Mouse (Mus musculus) midbrain, embryonic 12.5 days (tissue): ENCODE measurements at regions not wholly inside any gene's neighbourhood (a gene's known extent, or its start where the extent isn't known, plus 50 kb on each side); places are given as distances from the start of the nearest gene placed in this dataset.

Experiments used
- ATAC-seq: fragments of 200-750 bp; cut with Nextera tagmentation; 2 replicates; pipeline ENCODE4 v1.8.0; 2017; ENCODE audit warnings: low read depth, moderate TSS enrichment, moderate library complexity; ENCODE audit not compliant: low FRiP score
- H3K27ac ChIP-seq: fragments of 300-500 bp; sonication (generic); replicated peaks from 2 replicates; pipeline ENCODE4 v1.5.1; 2016; ENCODE audit warnings: mild to moderate bottlenecking
- H3K27me3 ChIP-seq: fragments of 300-500 bp; sonication (generic); 2 replicates; pipeline ENCODE4 v1.6.1; 2016; ENCODE audit warnings: mild to moderate bottlenecking
- H3K36me3 ChIP-seq: fragments of 300-500 bp; sonication (generic); 2 replicates; pipeline ENCODE4 v1.6.1; 2016
- H3K4me1 ChIP-seq: fragments of 300-500 bp; sonication (generic); 2 replicates; pipeline ENCODE4 v1.6.1; 2016
- H3K4me2 ChIP-seq: fragments of 300-500 bp; sonication (generic); replicated peaks from 2 replicates; pipeline ENCODE4 v1.6.1; 2016; ENCODE audit warnings: mild to moderate bottlenecking, moderate library complexity
- H3K4me3 ChIP-seq: fragments of 300-500 bp; sonication (generic); 2 replicates; pipeline ENCODE4 v1.5.1; 2016; ENCODE audit warnings: mild to moderate bottlenecking
- H3K9ac ChIP-seq: fragments of 300-500 bp; sonication (generic); replicated peaks from 2 replicates; pipeline ENCODE4 v1.6.1; 2016; ENCODE audit warnings: mild to moderate bottlenecking, moderate library complexity
- H3K9me3 ChIP-seq: fragments of 300-500 bp; sonication (generic); 2 replicates; pipeline ENCODE4 v1.6.1; 2016; ENCODE audit warnings: mild to moderate bottlenecking
- WGBS: fragments of 180-500 bp; shearing (Covaris S2); methylation state at CpG from one replicate; pipeline ENCODE4 v1.1.7; 2016; 5-methylcytosine and 5-hydroxymethylcytosine counted together

DNA sequence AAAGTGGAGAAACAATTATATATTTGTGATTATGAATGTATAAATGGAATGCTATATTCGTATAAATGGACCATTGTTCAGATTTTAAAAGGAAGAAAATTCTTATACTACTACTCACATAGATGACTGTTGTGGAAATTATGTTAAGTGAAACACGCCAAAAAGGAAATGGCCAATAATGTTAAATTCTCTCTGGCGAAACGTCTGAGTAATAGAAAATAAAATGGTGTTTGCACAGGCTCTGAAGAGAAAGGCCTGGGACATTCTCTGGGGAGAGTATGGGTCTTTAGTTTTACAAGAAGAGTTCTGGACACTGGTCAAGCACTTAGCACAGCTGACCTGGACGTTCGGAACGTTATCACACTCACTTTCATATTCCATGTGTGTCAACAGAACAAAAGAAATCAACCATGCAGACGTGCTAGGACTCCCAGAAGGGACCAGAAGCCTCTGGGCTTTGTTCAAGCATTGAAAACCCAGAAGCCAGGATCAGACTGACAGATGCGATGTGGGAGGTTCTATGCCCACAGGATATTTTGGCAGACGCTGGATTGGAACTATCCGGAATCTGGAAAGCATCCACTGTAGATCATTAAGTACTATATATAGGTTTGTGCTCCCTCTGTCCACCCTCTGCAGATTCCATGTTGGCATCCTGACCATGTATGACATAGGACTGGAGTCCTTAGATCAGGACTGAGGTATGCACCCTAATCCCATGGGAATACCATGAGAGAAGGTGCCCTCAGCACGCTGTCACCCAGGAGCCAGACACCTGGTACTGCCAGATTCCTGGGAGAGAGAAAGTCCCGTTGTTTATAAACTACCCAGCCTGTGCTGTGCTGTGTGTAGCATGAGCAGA is 178.0 kb upstream of the Foxn2 start:
- H3K27ac ChIP-seq, result no peak overlapping the region
- H3K4me2 ChIP-seq, result no peak overlapping the region
- WGBS, result 74% methylated on average over 13 of the region's 13 CpGs

DNA sequence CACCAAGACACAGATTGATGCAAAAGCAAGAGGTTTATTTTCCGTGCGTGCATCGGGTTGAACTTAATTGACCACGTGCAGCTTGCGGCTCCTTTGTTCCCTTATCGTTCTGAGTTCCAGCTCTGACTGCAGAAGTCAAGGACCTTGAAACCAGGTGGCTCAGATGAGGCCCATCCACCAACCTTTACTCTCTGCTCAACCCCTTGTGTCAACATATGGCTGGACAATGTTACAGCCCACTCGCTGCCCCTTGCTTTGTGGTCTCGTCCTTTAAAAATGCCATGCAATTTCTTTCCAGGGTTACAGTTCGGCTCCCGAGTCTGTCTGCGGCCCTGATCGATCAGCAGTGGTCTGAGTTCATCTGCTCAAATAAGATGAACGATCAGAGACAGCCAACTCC is 175.2 kb upstream of the Foxn2 start:
- Histone ChIP-seq H3K36me3 (no peaks in the 10 kb centered on the region), H3K9me3 (0 out of 2 replicates have a peak, but pooled peaks cover 3% of the 10 kb centered on the region), H3K27me3 (no peaks in the 10 kb centered on the region), H3K4me2 (no peak overlapping the region), H3K9ac (no peak overlapping the region), H3K4me3 (no peak overlapping the region), H3K4me1 (no peaks in the 10 kb centered on the region), H3K27ac (no peak overlapping the region)
- ATAC-seq, result no peak
- 90% methylated on average over 13 of the region's 13 CpGs for WGBS

More for the DNA sequence above, 178.0 kb upstream of the Foxn2 start:
- H3K36me3 ChIP-seq, result no peaks in the 10 kb centered on the region
- H3K9me3 ChIP-seq, result 0 out of 2 replicates have a peak, but pooled peaks cover 3% of the 10 kb centered on the region
- H3K9ac ChIP-seq, result no peak overlapping the region
- no peaks in the 10 kb centered on the region for H3K4me1 ChIP-seq
- no peak overlapping the region for H3K4me3 ChIP-seq
- H3K27me3 ChIP-seq, result no peaks in the 10 kb centered on the region
- no peak for ATAC-seq

DNA sequence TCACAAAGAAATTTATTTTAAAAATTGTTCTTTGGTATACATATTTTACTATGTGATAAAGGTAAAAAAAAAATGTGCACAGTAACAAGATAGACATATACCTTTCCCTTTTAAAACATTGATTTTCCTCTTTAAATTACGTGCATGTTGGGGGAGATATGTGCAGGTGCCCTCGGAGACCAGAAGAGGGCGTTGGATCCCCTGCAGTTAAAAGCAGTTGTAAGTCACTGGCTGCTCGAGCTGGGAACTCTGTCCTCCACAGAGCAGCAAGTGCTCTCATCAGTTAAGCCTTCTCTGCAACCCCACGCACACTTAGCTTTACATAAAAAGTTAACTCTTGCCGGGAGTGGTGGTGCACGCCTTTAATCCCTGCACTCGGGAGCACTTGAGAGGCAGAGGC is 172.3 kb upstream of the Foxn2 start:
- H3K4me1 ChIP-seq, result no peaks in the 10 kb centered on the region
- H3K4me3 ChIP-seq, result no peak overlapping the region
- WGBS, result 84% methylated on average over 8 of the region's 8 CpGs
- no peak overlapping the region for H3K4me2 ChIP-seq
- no peak overlapping the region for H3K27ac ChIP-seq
- 0 out of 2 replicates have a peak, but pooled peaks cover 3% of the 10 kb centered on the region for H3K9me3 ChIP-seq
- H3K9ac ChIP-seq, result no peak overlapping the region
- no peaks in the 10 kb centered on the region for H3K36me3 ChIP-seq
- ATAC-seq, result no peak
- H3K27me3 ChIP-seq, result no peaks in the 10 kb centered on the region

DNA sequence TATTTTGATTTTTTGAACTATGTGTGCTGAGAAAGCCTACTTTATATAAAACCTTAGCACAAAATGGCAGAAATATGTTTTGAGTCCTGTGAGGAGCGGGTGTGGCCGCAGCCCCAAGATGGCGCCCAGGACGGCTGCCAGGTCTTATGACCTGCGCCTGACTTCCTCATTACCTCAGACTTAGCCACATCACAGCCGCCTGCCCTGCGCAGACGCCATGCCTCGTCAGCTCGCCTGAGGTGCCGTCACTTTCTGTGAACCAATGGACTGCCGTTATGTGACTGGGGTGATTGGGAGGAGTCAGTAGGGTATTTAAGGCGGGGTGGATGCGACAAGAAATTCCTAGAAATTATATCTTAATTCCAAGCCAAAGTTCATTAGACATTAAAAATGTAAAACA is 171.7 kb upstream of the Foxn2 start:
- Histone ChIP-seq H3K4me3 (no peak overlapping the region), H3K4me2 (no peak overlapping the region), H3K27me3 (no peaks in the 10 kb centered on the region), H3K4me1 (no peaks in the 10 kb centered on the region), H3K27ac (no peak overlapping the region), H3K36me3 (no peaks in the 10 kb centered on the region), H3K9me3 (0 out of 2 replicates have a peak, but pooled peaks cover 3% of the 10 kb centered on the region), H3K9ac (no peak overlapping the region)
- ATAC-seq, result no peak
- 96% methylated on average over 14 of the region's 14 CpGs for WGBS

DNA sequence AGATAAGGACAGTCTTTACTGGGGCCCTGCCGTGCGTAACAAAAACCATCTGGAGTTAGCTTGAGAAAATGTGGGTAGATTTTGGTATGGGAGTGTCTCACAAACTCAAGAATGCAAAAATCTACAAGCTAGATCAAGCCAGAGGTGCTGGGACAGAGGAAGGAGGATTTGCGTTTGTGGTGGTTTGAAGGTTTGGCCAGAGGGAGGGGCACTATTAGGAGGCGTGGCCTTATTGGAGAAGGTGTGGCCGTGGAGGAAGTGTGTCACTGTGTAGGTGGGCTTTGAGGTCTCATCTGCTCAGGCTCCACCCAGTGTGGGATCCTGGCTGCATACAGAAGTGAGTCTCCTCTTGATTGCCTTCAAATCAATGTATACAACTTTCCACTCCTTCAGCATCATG is 169.6 kb upstream of the Foxn2 start:
- H3K4me2 ChIP-seq, result no peak overlapping the region
- no peaks in the 10 kb centered on the region for H3K27me3 ChIP-seq
- no peak overlapping the region for H3K27ac ChIP-seq
- no peak overlapping the region for H3K9ac ChIP-seq
- ATAC-seq, result no peak
- H3K4me3 ChIP-seq, result no peak overlapping the region
- no peaks in the 10 kb centered on the region for H3K36me3 ChIP-seq
- 0 out of 2 replicates have a peak, but pooled peaks cover 3% of the 10 kb centered on the region for H3K9me3 ChIP-seq
- peaks cover 8% of the 10 kb centered on the region; the same call in 1 of the 2 replicates for H3K4me1 ChIP-seq
- WGBS, result 82% methylated on average over 5 of the region's 5 CpGs

DNA sequence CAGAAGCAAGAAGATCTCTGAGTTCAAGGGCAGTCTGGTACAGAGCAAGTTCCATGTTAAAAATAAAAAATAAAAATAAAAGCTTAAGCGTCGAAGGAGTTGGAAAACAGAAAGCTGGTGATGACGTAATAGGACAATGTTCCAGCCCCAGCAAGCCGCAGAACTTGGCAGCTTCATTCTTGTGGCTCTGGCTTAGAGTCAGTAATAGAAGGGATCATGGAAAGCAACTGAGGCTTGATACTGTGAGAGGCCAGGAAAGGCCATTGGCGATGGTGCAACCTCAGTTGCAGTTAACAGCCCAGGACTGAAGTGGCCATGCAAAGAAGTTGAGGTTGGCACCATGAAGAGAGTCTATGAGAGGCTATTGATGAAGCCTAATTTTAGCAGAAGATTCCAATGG is 168.3 kb upstream of the Foxn2 start:
- H3K36me3 ChIP-seq, result no peaks in the 10 kb centered on the region
- H3K4me1 ChIP-seq, result peaks cover 8% of the 10 kb centered on the region; the same call in 1 of the 2 replicates
- H3K4me3 ChIP-seq, result no peak overlapping the region
- 97% methylated on average over 5 of the region's 5 CpGs for WGBS
- H3K9me3 ChIP-seq, result 0 out of 2 replicates have a peak, but pooled peaks cover under 1% of the 10 kb centered on the region
- H3K27ac ChIP-seq, result no peak overlapping the region
- no peaks in the 10 kb centered on the region for H3K27me3 ChIP-seq
- no peak for ATAC-seq
- H3K9ac ChIP-seq, result no peak overlapping the region
- H3K4me2 ChIP-seq, result no peak overlapping the region

DNA sequence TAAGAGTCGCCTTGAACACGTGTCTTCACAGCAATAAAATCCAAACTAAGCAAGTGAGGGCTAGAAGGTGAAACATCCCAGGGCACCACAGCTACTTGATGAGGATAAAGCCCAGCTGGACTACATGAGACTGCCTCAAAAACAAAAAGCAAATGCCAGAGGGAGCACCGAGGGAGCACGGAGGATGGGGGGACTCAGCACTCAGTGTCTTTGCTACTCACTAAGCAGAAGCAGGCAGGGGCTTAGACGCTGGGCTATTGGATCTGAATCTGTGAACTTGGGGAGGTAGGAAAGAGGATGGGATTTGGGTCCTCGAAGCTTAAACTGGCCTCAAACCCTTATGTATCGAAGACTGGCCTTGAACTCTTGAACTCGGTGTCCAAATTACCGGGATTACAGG is 167.0 kb upstream of the Foxn2 start:
- no peak for ATAC-seq
- Histone ChIP-seq H3K4me3 (no peak overlapping the region), H3K27me3 (no peaks in the 10 kb centered on the region), H3K4me1 (peaks cover 8% of the 10 kb centered on the region; the same call in 1 of the 2 replicates), H3K9me3 (0 out of 2 replicates have a peak, but pooled peaks cover 2% of the 10 kb centered on the region), H3K36me3 (no peaks in the 10 kb centered on the region), H3K4me2 (no peak overlapping the region), H3K27ac (no peak overlapping the region), H3K9ac (no peak overlapping the region)
- WGBS, result 93% methylated on average over 9 of the region's 9 CpGs

DNA sequence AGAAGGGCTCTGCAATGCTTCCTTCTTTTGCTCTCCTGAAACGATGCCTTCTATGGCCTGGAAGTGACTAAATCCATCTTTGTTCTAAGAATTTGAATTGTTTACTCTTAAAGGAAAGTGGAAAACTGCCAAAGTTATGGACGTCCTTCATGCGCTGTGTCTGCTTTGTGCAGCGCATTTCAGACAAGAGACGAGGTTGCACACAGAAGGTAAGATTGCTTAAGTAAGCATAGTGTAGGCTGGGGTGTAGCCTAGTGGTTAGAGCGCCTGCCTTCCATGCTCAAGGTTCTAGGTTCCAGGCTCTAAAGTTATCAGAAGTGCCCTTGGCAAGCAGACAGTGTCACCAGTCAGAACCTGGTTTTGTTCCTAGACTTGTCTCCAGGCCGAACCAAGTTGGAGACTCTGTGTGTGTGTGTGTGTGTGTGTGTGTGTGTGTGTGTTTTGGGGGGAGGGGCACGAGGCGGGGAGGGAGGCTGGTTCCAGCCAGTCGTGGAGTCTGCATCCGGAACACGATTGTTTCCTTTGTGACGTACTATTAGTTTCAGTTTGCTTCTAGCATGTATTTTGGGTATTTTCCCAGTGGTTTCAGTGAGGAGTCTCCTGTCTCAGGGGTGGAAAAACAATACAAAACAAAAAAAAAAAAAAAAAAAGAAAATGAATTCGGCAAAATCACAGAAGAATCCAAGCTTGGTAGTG is 166.4 kb upstream of the Foxn2 start:
- no peak overlapping the region for H3K27ac ChIP-seq
- no peak for ATAC-seq
- peaks cover 8% of the 10 kb centered on the region; the same call in 1 of the 2 replicates for H3K4me1 ChIP-seq

DNA sequence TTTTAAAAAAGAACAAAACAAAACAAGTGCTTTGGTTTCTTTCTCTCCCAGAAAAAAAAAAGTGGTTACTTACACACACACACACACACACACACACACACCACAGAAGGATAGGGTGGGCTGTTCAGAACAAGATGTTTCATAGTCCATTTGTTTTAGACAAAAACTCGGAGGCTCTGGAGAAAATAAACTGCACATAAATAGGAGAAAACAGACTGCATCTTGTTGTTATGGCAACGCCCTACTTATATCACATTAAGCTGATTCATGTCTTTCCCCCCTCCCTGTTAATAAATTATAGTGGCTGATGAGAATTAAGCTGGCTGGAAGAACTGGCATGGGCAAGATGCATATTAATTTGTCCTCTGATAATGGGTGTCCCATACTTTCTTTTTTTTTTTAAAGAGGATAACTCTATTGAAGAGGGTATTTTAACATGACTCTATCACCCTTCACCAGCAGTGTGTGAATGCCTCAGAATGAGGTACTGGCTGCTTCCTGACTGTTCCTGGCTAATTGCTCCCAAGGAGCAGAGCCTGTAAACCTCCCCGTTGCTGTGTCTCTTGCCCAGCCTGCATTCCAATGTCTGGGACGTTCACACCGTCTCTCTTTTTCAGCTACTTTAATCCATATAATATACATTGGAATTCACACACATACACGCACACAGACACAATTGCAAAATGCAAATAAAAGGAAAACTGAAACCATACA is 165.6 kb upstream of the Foxn2 start:
- no peak overlapping the region for H3K4me2 ChIP-seq
- H3K4me1 ChIP-seq, result peaks cover 8% of the 10 kb centered on the region; the same call in 1 of the 2 replicates
- no peak overlapping the region for H3K4me3 ChIP-seq
- 0 out of 2 replicates have a peak, but pooled peaks cover 2% of the 10 kb centered on the region for H3K9me3 ChIP-seq
- no peak overlapping the region for H3K27ac ChIP-seq
- no peaks in the 10 kb centered on the region for H3K36me3 ChIP-seq
- 59% methylated on average over 6 of the region's 6 CpGs for WGBS
- no peak overlapping the region for H3K9ac ChIP-seq
- H3K27me3 ChIP-seq, result no peaks in the 10 kb centered on the region
- ATAC-seq, result no peak

More for the DNA sequence above, 166.4 kb upstream of the Foxn2 start:
- no peaks in the 10 kb centered on the region for H3K36me3 ChIP-seq
- H3K4me2 ChIP-seq, result no peak overlapping the region
- WGBS, result 82% methylated on average over 14 of the region's 14 CpGs
- 0 out of 2 replicates have a peak, but pooled peaks cover 2% of the 10 kb centered on the region for H3K9me3 ChIP-seq
- H3K9ac ChIP-seq, result no peak overlapping the region
- H3K4me3 ChIP-seq, result no peak overlapping the region
- H3K27me3 ChIP-seq, result no peaks in the 10 kb centered on the region

DNA sequence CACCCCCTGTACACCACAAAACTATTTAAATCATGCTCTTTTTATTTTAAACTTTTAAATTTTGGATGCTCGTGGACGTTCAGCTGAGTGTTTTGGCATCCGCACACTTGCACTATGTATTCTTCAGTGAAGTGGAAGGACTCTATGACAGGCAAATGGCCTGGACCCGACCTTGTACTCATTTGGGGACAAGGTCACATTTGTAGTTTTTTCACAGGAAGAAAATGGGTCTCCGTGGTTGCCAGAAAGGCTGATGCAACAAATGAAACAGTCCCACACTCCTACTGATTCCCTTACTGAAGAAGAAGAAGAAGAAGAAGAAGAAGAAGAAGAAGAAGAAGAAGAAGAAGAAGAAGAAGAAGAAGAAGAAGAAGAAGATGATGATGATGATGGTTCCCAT is 160.9 kb upstream of the Foxn2 start:
- peaks cover 7% of the 10 kb centered on the region; the same call in 1 of the 2 replicates for H3K4me1 ChIP-seq
- 0 out of 2 replicates have a peak, but pooled peaks cover 2% of the 10 kb centered on the region for H3K9me3 ChIP-seq
- WGBS, result 83% methylated on average over 5 of the region's 5 CpGs
- no peaks in the 10 kb centered on the region for H3K36me3 ChIP-seq
- no peaks in the 10 kb centered on the region for H3K27me3 ChIP-seq
- no peak overlapping the region for H3K4me3 ChIP-seq
- no peak overlapping the region for H3K4me2 ChIP-seq
- no peak for ATAC-seq
- H3K27ac ChIP-seq, result no peak overlapping the region
- no peak overlapping the region for H3K9ac ChIP-seq

DNA sequence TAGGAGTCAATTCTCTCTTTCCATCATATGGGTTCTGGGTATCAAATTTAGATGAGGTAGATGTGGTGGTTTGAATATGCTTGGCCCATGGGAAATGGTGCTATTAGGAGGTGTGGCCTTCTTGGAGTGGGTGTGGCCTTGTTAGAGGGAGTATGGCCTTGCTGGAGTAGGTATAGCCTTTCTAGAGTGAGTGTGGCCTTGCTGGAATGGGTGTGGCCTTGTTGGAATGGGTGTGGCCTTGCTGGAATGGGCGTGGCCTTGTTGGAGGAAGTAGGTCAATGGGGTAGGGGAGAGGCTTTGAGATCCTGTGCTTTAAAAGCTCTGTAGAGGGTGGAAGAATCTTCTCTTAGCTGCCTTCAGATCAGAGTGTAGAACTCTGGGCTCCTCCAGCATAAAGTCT is 157.8 kb upstream of the Foxn2 start:
- Histone ChIP-seq H3K36me3 (no peaks in the 10 kb centered on the region), H3K27me3 (no peaks in the 10 kb centered on the region), H3K4me3 (no peak overlapping the region), H3K4me2 (no peak overlapping the region), H3K9me3 (0 out of 2 replicates have a peak, but pooled peaks cover 4% of the 10 kb centered on the region), H3K9ac (no peak overlapping the region), H3K4me1 (no peaks in the 10 kb centered on the region), H3K27ac (no peak overlapping the region)
- ATAC-seq, result no peak
- 71% methylated on average over 1 of the region's 1 CpGs for WGBS
